Mouse (Mus musculus) C2C12 (cell line): Measurements from ENCODE around the gene Psmd11. TPM values are rescaled to one million over a fixed set of nuclear protein-coding genes. Genes with fewer than 3 reads are reported as not detected.

Experiments used
- H3K27me3 ChIP-seq: one replicate; pipeline ENCODE4 v1.6.1; 2011; ENCODE audit not compliant: control insufficient read depth, insufficient read depth, insufficient read length
- H3K36me3 ChIP-seq: one replicate; pipeline ENCODE4 v1.6.1; 2011; ENCODE audit not compliant: control insufficient read depth, insufficient read depth
- H3K4me3 ChIP-seq: one replicate; pipeline ENCODE4 v1.5.1; 2011; ENCODE audit warnings: mild to moderate bottlenecking, control low read depth; ENCODE audit not compliant: poor library complexity, insufficient read depth, severe bottlenecking
- H3K79me2 ChIP-seq: one replicate; pipeline ENCODE4 v1.6.1; 2011; ENCODE audit not compliant: control insufficient read depth, insufficient read depth
- H3K79me3 ChIP-seq: one replicate; pipeline ENCODE4 v1.6.1; 2011; ENCODE audit warnings: low read depth, control low read depth
- H3ac ChIP-seq: one replicate; pipeline ENCODE3; 2011; ENCODE audit warnings: low read depth; ENCODE audit not compliant: control insufficient read depth, insufficient read length
- CEBPB ChIP-seq: IDR thresholded peaks from one replicate; pipeline ENCODE4 v1.6.1; 2011; ENCODE audit warnings: low read depth, mild to moderate bottlenecking, control low read depth, moderate library complexity
- CTCF ChIP-seq: IDR thresholded peaks from one replicate; pipeline ENCODE4 v1.5.1; 2011; ENCODE audit not compliant: control insufficient read depth, insufficient read depth, insufficient read length
- FOSL1 ChIP-seq: IDR thresholded peaks from one replicate; pipeline ENCODE4 v1.8.0; 2011; ENCODE audit warnings: mild to moderate bottlenecking, low read length; ENCODE audit not compliant: poor library complexity, insufficient read depth, severe bottlenecking
- MAX ChIP-seq: IDR thresholded peaks from one replicate; pipeline ENCODE4 v1.6.1; 2011; ENCODE audit warnings: mild to moderate bottlenecking, control low read depth
- MYOD1 ChIP-seq: IDR thresholded peaks from one replicate; pipeline ENCODE4 v1.6.1; 2011; ENCODE audit warnings: low read depth; ENCODE audit not compliant: control insufficient read depth, insufficient read length
- MYOG ChIP-seq: IDR thresholded peaks from one replicate; pipeline ENCODE4 v1.6.1; 2011; ENCODE audit not compliant: control insufficient read depth, insufficient read length; ENCODE audit errors: extremely low read depth
- USF1 ChIP-seq: IDR thresholded peaks from one replicate; pipeline ENCODE4 v1.6.1; 2011; ENCODE audit warnings: low read depth, mild to moderate bottlenecking, control low read depth, moderate library complexity
- polyA plus RNA-seq: library from polyadenylated mRNA; unstranded; fragments of >200 nt; fragmentation: generic; extraction: Trizol; gene quantifications from one replicate; pipeline ENCODE4 v1.2.1, GENCODE M21; 2012; ENCODE audit warnings: missing spikeins

Psmd11 gene
- polyA plus RNA-seq, 1 experiment = 82.9 TPM

DNA sequence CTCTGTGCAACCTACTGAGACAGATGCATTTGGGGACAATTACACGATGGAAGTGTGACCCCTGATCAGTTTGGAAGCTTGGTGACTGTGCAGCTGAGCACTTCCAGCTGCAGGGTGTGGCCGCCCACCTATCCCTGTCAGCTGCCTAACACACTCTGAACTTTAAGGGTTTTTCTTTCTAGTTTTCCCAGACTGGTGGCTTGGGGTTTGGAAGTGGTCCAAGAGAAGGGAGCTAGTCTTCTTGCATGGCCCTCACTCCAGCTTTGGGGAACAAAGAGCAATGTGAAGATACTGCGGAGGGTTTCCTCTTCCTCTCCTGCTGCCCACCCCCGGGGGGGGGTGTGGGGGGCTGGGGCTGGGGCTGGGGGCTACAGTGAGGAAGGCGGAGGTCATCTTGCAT is 51.0 kb downstream of the Psmd11 start:
- Histone ChIP-seq H3K79me2 (peaks cover 50% of the 10 kb centered on the region), H3K79me3 (peaks cover 31% of the 10 kb centered on the region), H3ac (no peak overlapping the region), H3K4me3 (no peak overlapping the region), H3K27me3 (no peaks in the 10 kb centered on the region), H3K36me3 (peaks cover 30% of the 10 kb centered on the region)
- TF ChIP-seq FOSL1 (no peak), CEBPB (no peak), MAX (no peak), CTCF (no peak), MYOD1 (no peak), MYOG (no peak)

DNA sequence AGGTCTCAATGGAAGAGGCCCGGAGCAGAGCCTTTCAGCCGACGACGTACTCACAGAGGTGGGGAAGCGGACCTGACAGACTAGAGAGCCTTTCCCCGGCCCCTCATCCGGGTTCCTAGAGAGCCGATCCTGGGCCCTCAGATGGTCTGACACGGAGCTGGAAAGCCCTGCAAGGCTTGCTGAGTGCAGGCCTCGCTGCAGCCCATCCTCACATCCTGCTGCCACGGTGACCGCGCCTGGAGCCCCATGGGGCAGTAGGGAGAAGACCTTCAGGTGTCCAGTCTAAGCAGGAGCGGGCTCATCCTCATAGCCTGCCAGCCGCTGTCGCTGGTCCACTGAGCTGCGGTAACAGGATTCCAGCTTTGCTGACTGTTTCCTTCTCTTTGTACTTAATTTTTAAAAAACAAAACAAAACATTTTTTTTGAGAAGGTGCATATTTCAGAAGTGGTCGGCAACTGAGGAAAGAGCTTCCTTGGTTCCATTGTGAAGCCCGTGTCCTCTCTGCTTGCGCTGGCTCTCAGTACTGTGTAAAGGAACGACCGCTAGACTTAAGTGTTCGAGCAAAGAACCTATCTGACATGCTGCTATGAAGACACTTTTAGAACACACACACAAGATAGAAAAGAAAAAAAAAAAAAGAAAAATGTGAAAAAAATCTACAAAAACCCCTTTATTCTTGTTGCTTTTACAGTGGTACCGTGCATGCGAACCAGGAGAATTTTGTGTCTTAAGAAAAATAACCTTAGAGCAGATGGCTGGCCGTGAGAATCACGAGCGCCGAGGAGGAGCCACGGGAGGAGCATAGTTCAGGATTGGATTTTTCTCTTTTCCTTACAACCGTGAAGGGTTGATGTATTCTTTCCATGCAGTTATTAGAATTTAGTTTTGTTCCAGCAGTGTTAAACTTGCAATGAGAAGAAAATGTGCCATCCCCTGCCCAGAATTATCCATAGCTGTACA is 51.8 kb downstream of the Psmd11 start:
- Histone ChIP-seq H3K36me3 (peaks cover 27% of the 10 kb centered on the region), H3K4me3 (no peak overlapping the region), H3ac (no peak overlapping the region), H3K79me3 (peaks cover 31% of the 10 kb centered on the region), H3K27me3 (no peaks in the 10 kb centered on the region), H3K79me2 (peaks cover 50% of the 10 kb centered on the region)
- TF ChIP-seq MYOD1 (no peak), FOSL1 (no peak), CEBPB (no peak), USF1 (no peak), MYOG (no peak), MAX (no peak)

DNA sequence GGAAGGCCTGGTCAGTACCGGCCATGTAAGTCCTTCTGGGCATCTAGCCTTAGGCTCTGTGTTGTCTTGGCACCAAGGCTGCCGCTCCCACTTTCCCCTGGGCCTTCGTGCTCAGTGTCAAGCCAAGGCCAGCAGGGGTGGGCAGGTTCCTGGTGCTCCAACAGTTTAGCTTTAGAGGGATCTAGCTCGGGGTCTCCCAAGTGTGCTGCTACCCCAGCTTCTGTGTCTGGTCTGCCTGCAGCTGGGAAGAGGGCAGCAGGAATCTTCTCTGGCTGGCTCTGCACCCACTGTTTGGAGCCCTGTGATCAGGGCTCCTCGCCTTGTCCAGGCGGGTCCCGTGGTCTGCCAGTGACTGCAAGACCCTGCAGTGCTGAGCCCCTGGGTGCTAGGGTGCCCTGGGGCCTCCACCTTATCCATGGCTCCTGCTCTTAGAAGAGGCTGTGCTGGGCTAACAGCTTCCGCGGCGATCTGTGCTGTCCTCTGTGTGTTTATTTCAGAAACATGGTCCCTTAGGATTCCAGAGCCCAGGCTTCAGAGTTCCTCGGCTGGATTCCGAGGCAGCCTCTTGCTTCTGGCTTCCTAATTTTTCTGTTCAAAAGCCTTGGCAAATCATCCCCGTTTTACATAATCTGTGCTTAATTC is 53.1 kb downstream of the Psmd11 start:
- Histone ChIP-seq H3K4me3 (no peak overlapping the region), H3K36me3 (peaks cover 27% of the 10 kb centered on the region), H3K79me2 (peaks cover 50% of the 10 kb centered on the region), H3ac (no peak overlapping the region), H3K27me3 (no peaks in the 10 kb centered on the region), H3K79me3 (peaks cover 31% of the 10 kb centered on the region)
- TF ChIP-seq CTCF = no peak
- no peak for TF ChIP-seq MYOD1
- TF ChIP-seq CEBPB = no peak
- no peak for TF ChIP-seq MAX

DNA sequence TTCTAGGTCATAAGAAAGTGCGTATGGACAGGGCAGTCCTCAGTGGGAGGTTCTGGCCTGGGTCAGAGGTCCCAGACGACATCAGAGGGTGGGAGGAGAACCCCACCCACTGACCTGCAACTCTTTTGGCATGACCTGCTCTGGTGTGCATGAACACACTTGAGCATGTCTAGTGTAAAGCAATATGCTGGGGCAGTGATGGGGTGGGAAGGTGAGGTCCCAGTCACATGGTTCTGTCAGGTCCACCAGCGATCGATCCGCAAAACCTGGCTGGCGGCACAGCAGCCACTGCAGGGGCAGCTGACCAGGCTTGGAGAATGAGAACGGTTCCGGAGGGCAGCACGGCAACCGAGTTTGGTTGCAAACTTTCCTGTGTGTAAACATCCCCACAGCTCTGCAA is 53.9 kb downstream of the Psmd11 start:
- Histone ChIP-seq H3K79me3 (peaks cover 31% of the 10 kb centered on the region), H3K4me3 (no peak overlapping the region), H3ac (no peak overlapping the region), H3K36me3 (peaks cover 27% of the 10 kb centered on the region), H3K27me3 (no peaks in the 10 kb centered on the region), H3K79me2 (peaks cover 45% of the 10 kb centered on the region)
- TF ChIP-seq CTCF = no peak
- no peak for TF ChIP-seq CEBPB

DNA sequence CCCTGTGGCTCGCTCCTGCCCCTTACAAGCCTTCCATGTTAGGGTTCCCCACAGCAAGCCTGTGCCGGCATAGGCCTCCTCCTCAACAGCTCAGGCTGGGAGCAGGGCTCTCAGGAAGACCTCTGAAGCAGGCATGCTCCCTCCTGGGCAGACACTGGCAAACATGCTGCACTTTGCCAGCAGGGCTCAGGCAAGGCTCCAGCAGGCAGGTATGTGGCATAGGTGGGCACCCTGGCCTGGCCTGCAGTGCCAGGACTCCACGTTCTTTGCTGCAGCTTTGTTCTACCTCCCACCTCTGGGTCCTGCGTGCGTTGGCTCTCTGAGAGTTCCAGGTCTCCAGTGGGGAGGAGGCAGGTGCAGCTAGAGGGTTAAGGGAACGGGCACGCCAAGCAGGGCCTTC is 54.5 kb downstream of the Psmd11 start:
- Histone ChIP-seq H3K79me3 (peaks cover 25% of the 10 kb centered on the region), H3ac (no peak overlapping the region), H3K27me3 (no peaks in the 10 kb centered on the region), H3K36me3 (peaks cover 25% of the 10 kb centered on the region), H3K79me2 (peaks cover 39% of the 10 kb centered on the region), H3K4me3 (no peak overlapping the region)
- TF ChIP-seq FOSL1 (no peak), CEBPB (no peak), MYOD1 (no peak), USF1 (no peak), MYOG (no peak), MAX (no peak), CTCF (no peak)

DNA sequence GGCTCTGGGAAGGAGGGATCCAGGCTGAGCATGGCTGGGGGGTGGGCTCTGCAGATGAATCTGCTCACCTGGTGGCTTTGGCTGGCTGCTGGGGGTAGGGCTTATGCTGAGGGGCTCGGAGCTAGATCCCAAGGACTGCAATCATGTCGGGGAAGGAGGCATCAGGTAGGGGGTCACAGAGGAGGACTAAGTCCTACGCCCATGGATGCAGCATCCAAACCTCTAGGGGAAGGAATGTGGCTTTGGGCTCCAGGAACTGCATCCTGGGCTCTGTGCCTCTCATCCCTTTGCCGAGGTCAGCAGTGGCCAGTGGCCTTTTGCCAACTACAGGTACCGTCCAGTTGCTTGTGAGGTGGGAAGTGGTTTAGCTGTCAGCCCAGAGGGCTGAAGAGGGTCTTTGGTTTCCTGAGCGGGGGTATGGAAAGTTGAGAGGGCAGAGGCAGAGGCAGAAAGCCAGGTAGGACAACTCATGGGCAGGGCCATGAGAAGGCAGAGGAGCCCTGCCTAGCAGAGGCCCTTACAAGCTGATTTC is 55.2 kb downstream of the Psmd11 start:
- H3K79me2 ChIP-seq = peaks cover 32% of the 10 kb centered on the region
- no peaks in the 10 kb centered on the region for H3K27me3 ChIP-seq
- H3K36me3 ChIP-seq = peaks cover 20% of the 10 kb centered on the region
- peak overlapping the region; percentile 25 for H3ac ChIP-seq
- H3K79me3 ChIP-seq = peaks cover 18% of the 10 kb centered on the region
- TF ChIP-seq USF1 (no peak), CTCF (no peak), MYOG (no peak), MYOD1 (no peak), FOSL1 (no peak), MAX (no peak), CEBPB (no peak)
- no peak overlapping the region for H3K4me3 ChIP-seq
